Mouse (Mus musculus) heart, postnatal 0 days (tissue): Measurements from ENCODE around the gene Shf. TPM values are rescaled to one million over a fixed set of nuclear protein-coding genes. Genes with fewer than 3 reads are reported as not detected.

ENCODE experiments used
- ATAC-seq: fragments of 200-750 bp; cut with Nextera tagmentation; 2 replicates; pipeline ENCODE4 v1.8.0; 2017; ENCODE audit warnings: low read depth, moderate number of reproducible peaks, moderate library complexity; ENCODE audit not compliant: insufficient read depth
- DNase-seq: peaks from one replicate; pipeline ENCODE4 v3.0.0-alpha.2; 2016; ENCODE audit warnings: low spot score
- H3K27ac ChIP-seq: fragments of 300-500 bp; sonication (generic); 2 replicates; pipeline ENCODE4 v1.5.1; 2014; ENCODE audit warnings: low read depth, mild to moderate bottlenecking
- H3K27me3 ChIP-seq: fragments of 300-500 bp; sonication (generic); 2 replicates; pipeline ENCODE4 v1.6.1; 2014; ENCODE audit warnings: low read length, mixed read lengths; ENCODE audit not compliant: control insufficient read depth, insufficient read depth
- H3K36me3 ChIP-seq: fragments of 300-500 bp; sonication (generic); replicated peaks from 2 replicates; pipeline ENCODE4 v1.6.1; 2014; ENCODE audit warnings: low read length, mixed read lengths; ENCODE audit not compliant: control insufficient read depth, insufficient read depth
- H3K4me1 ChIP-seq: fragments of 300-500 bp; sonication (generic); 2 replicates; pipeline ENCODE4 v1.6.1; 2014; ENCODE audit warnings: antibody characterized with exemption; ENCODE audit not compliant: control insufficient read depth, insufficient read depth
- H3K4me2 ChIP-seq: fragments of 300-500 bp; sonication (generic); 2 replicates; pipeline ENCODE4 v1.6.1; 2014; ENCODE audit warnings: low read depth, mild to moderate bottlenecking, low read length, moderate library complexity
- H3K4me3 ChIP-seq: fragments of 300-500 bp; sonication (generic); 2 replicates; pipeline ENCODE4 v1.5.1; 2014; ENCODE audit warnings: low read depth, low read length
- H3K9ac ChIP-seq: fragments of 300-500 bp; sonication (generic); replicated peaks from 2 replicates; pipeline ENCODE4 v1.6.1; 2014; ENCODE audit warnings: low read depth, low read length, mixed read lengths
- H3K9me3 ChIP-seq: fragments of 300-500 bp; sonication (generic); replicated peaks from 2 replicates; pipeline ENCODE4 v1.6.1; 2016; ENCODE audit warnings: low read length; ENCODE audit not compliant: control insufficient read depth
- CTCF ChIP-seq: IDR thresholded peaks from 2 replicates; pipeline ENCODE4 v1.5.1; 2016; ENCODE audit warnings: antibody characterized with exemption, control low read depth, low read depth
- EP300 ChIP-seq: IDR thresholded peaks from 2 replicates; pipeline ENCODE4 v1.6.1; 2016; ENCODE audit warnings: antibody characterized with exemption, low read depth
- WGBS: fragments of 180-500 bp; shearing (Covaris S2); extraction: QIAGEN DNeasy Blood & Tissue Kit; methylation state at CpG from one replicate; pipeline ENCODE4 v1.1.7; 2014; 5-methylcytosine and 5-hydroxymethylcytosine counted together
- polyA plus RNA-seq: library from polyadenylated mRNA; unstranded; fragments of >200 nt; fragmentation: Nextera tagmentation; extraction: Ambion mirVana; gene quantifications from 2 replicates; pipeline ENCODE4 v1.2.1, GENCODE M21; 2015
- total RNA-seq: library from RNA; depleted of rRNA; stranded (reverse); fragments of >200 nt; gene quantifications from 2 replicates; pipeline ENCODE4 v1.2.3, GENCODE M21; 2014; ENCODE audit warnings: low replicate concordance

Shf gene
- total and polyA plus RNA-seq, 2 experiments from 2014 or later = 1.3 to 27.0 TPM

DNA sequence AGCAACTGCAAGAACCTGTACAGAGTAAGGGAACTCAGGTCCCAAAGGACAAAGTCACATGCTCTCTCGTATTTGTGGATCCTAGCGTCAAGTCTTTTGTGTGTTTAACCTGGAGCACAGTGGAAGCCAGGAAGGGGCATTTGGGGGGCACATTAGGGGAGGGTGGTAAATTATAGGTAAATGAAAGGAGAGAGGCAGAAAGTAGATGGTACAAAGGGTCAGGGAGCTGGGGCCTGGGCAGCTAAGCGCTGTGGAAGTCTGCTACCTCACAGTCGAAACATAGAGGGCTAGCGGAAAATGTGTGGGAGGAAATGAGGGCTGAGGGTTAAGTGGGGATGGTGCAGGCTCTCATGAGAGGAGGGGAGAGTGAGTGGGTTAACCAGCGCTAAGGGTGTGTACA is 13.2 kb upstream of the Shf start:
- TF ChIP-seq CTCF (no peak), EP300 (no peak)
- WGBS = 70% methylated on average over 6 of the region's 6 CpGs
- H3K4me2 ChIP-seq = no peak overlapping the region

DNA sequence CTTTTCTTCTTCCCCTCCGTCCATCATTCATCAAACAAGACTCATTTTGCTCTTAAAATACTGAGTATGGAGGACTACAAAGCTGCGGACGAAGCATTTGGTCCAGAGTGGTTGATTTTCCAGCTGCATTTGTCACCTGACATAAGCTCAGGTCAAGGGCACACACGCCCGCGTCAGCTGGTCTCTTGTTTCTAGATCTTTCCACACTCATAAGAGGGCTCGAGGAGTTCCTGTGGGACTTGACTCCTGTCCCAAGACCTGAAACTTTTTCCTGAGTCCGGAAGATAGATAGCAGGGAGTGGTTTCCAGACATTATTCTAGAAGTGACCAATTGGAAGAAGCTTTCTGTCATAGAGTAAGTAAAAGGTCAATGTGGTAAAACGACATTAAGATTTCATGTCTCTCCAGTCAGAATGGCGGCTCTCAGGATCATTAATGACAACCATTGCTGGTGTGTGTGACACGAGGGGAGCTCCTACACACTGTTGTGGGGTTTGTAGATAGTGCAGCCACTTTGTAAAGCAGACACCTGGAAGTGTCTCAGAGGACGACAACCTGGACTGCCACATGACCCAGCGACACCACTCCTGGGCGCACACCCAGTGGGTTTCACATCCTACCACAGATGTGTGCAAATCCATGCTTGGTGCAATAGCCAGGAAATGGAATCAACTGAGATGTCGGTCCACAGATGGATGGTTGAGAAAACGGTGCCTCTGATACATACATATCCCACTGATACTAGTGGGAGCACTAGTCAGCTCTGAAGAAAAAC is 12.6 kb upstream of the Shf start:
- peaks cover 4% of the 10 kb centered on the region; the same call in 1 of the 2 replicates for H3K4me1 ChIP-seq
- ATAC-seq (peak; percentile 9; the same call in 1 of the 2 replicates), DNase-seq (peak; percentile 26)
- TF ChIP-seq EP300 = 0 out of 2 replicates have a peak, but pooled peaks have one; percentile 51
- TF ChIP-seq CTCF = no peak
- H3K27me3 ChIP-seq = no peaks in the 10 kb centered on the region
- H3K4me3 ChIP-seq = no peak overlapping the region
- H3K9me3 ChIP-seq = no peaks in the 10 kb centered on the region
- no peaks in the 10 kb centered on the region for H3K36me3 ChIP-seq
- 55% methylated on average over 16 of the region's 16 CpGs for WGBS
- peak overlapping the region; percentile 46 for H3K27ac ChIP-seq
- no peak overlapping the region for H3K9ac ChIP-seq
- H3K4me2 ChIP-seq = peak overlapping the region; percentile 54; the same call in 1 of the 2 replicates

More for the DNA sequence above, 13.2 kb upstream of the Shf start:
- no peaks in the 10 kb centered on the region for H3K9me3 ChIP-seq
- ATAC-seq = no peak
- peaks cover 4% of the 10 kb centered on the region; the same call in 1 of the 2 replicates for H3K4me1 ChIP-seq
- no peaks in the 10 kb centered on the region for H3K36me3 ChIP-seq
- no peak for DNase-seq
- H3K4me3 ChIP-seq = no peak overlapping the region
- no peaks in the 10 kb centered on the region for H3K27me3 ChIP-seq
- no peak overlapping the region for H3K9ac ChIP-seq
- H3K27ac ChIP-seq = no peak overlapping the region

DNA sequence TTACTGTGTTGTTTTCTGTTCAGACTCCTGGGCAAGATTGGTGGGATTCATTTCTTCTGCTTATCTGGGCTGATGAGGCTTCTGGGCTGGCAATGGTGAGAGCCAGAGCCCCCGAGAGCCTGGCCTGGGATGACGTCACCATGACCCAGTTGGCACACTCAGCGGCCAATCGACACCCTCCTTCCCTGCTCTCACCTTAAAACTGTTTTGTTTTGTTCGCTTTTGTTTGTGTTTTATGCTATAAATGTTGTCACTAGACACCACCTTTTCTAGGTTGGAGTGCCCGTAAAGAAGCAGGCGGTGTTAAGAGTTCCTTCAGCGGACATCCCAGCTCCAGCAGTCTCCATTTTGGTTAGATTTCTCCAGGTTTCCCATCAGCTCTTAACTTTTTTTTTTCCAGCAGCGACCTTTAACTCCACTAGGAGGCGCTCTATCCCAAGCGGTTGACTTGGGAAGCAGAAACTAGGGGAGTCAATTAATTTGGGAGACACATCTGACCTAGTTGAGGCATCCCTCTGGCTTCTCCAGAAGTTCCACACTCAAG is 11.9 kb upstream of the Shf start:
- peak; percentile 76 for DNase-seq
- no peaks in the 10 kb centered on the region for H3K27me3 ChIP-seq
- no peaks in the 10 kb centered on the region for H3K36me3 ChIP-seq
- ATAC-seq = no peak
- no peak overlapping the region for H3K9ac ChIP-seq
- WGBS = 9% methylated on average over 11 of the region's 11 CpGs
- peak overlapping the region; percentile 27 for H3K4me3 ChIP-seq
- TF ChIP-seq CTCF = peak; percentile 81
- TF ChIP-seq EP300 = no peak
- H3K27ac ChIP-seq = peak overlapping the region; percentile 46
- H3K4me2 ChIP-seq = peak overlapping the region; percentile 54
- H3K4me1 ChIP-seq = peaks cover 4% of the 10 kb centered on the region; the same call in 1 of the 2 replicates
- H3K9me3 ChIP-seq = no peaks in the 10 kb centered on the region

DNA sequence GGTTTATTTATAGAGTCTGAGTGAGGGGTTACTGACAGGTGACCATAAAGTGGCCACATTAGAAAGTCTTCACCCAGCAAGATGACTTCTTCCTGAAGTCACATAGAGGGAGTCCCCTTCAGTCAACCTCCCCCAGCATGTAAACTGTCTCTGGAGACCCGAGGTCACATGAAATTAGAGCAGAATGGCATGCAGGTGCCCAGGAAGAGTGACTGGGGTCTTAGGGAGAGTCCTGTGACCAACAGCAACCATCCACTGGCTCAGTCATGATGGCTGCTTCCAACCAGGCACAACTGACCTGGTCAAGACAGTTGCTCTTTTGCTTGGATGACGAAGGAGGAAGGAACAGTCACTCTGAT is 10.3 kb upstream of the Shf start:
- TF ChIP-seq CTCF (no peak), EP300 (no peak)
- Histone ChIP-seq H3K9me3 (no peaks in the 10 kb centered on the region), H3K27me3 (no peaks in the 10 kb centered on the region), H3K4me1 (peaks cover 7% of the 10 kb centered on the region; the same call in 1 of the 2 replicates), H3K9ac (no peak overlapping the region), H3K4me2 (no peak overlapping the region), H3K4me3 (no peak overlapping the region), H3K27ac (no peak overlapping the region), H3K36me3 (no peaks in the 10 kb centered on the region)
- WGBS = 33% methylated on average over 2 of the region's 2 CpGs
- no peak for ATAC-seq
- DNase-seq = no peak

DNA sequence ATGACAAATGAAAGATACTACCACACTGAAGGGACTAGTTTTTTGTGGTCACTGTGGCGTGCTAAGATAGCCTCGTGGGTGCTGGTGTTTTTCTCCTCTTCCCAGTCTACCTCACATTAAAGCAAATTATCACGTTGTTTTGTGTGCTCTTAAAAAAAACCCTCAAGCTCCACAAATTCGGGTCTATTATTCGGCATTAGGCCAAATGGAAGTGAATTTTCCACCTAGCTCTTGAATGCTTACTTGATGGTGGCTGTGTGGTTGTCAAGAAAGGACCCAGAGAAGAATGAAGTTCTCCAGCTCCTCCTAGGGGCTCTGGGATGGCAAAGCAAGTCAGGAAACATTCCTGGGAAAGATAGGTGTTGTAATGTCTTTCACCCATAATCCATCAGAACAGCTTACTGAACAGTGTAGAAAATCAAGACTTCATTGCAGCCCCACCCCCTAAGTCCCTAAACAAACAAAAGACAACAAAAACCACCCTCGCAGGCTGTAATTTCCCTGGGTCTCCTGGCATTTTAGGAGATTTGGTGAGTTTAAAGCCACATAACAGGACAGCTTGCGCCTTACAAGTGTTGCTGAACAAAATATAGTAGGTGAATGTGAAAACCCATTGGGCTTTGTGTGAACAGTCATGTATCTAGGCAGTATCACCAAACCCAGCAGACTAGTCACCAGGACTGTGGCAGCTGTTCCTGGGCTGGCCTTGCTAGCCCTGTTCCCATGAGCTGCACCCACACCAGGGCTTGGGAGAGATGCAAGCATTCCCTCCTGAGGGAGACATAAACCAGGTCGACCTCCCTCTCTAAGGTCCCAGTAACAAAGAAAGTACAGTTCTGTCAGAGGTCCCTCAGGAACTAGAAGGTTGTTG is 9.7 kb upstream of the Shf start:
- H3K4me1 ChIP-seq = peaks cover 7% of the 10 kb centered on the region; the same call in 1 of the 2 replicates
- peak overlapping the region; percentile 58 for H3K4me2 ChIP-seq
- peak overlapping the region; percentile 66 for H3K4me3 ChIP-seq
- H3K9ac ChIP-seq = no peak overlapping the region
- no peaks in the 10 kb centered on the region for H3K9me3 ChIP-seq
- WGBS = 18% methylated on average over 8 of the region's 8 CpGs
- DNase-seq = peak; percentile 75
- no peaks in the 10 kb centered on the region for H3K36me3 ChIP-seq
- ATAC-seq = no peak
- peak overlapping the region; percentile 90 for H3K27ac ChIP-seq
- no peaks in the 10 kb centered on the region for H3K27me3 ChIP-seq
- TF ChIP-seq EP300 (no peak), CTCF (peak; percentile 62)
